Comparison of ENCODE assay signal across 29 mouse cellular contexts in genomic region chr10:127659551-127659950, GRCm38 (mm10). TPM values are rescaled to one million over a fixed set of nuclear protein-coding genes. Genes with fewer than 3 reads are reported as not detected.
DNase-seq lines count a peak whose midpoint lies in the region; ATAC-seq and TF ChIP-seq lines count a peak whose summit lies in the region.
"Had no signal": no experiment of that assay in that cellular context is flagged by ENCODE, and none has a peak within 500 bp of the region (broad histone marks: within the 10 kb centered on the region; RNA-seq: fewer than 3 reads in every experiment).

No protein-coding gene starts in this region.

- ATAC-seq in limb, embryonic 12.5 days (ENCODE audit: insufficient number of reproducible peaks, insufficient read depth, low FRiP score, low TSS enrichment, low read depth): no peak
- no peak for ATAC-seq in erythroblast, adult 5-6 weeks (replicated peaks; ENCODE audit: low FRiP score, poor library complexity, severe bottlenecking)
- ATAC-seq: activated CD4-positive, CD25-positive, alpha-beta regulatory T cell, adult 4 months; CD4-positive, CD25-positive, alpha-beta regulatory T cell, adult 4 months; forebrain, embryonic 15.5 days; hindbrain, postnatal 0 days; inflammation-experienced regulatory T-cells, adult 6 months had no signal

- H3K27me3 ChIP-seq in limb, embryonic 12.5 days: no peaks in the 10 kb centered on the region
- no peaks in the 10 kb centered on the region for H3K27me3 ChIP-seq in myocyte (ENCODE audit: control insufficient read depth, insufficient read depth, insufficient read length)
- H3K27me3 ChIP-seq: embryonic facial prominence, embryonic 13.5 days; heart, embryonic 15.5 days had no signal

- no peak overlapping the region for H3ac ChIP-seq in myocyte (ENCODE audit: control insufficient read depth, insufficient read length)

- no peaks in the 10 kb centered on the region; the same call in 1 of the 2 replicates for H3K4me1 ChIP-seq in embryonic fibroblast, embryonic 13.5 days (ENCODE audit: control insufficient read depth, insufficient read depth, low read length)
- H3K4me1 ChIP-seq in limb, embryonic 12.5 days (replicated peaks): peaks cover 53% of the 10 kb centered on the region

- no peak overlapping the region for H3K4me2 ChIP-seq in limb, embryonic 12.5 days
- H3K4me2 ChIP-seq in myocyte (ENCODE audit: low read depth): no peak overlapping the region
- H3K4me2 ChIP-seq: embryonic facial prominence, embryonic 13.5 days; forebrain, embryonic 12.5 days; forebrain, embryonic 15.5 days; heart, embryonic 12.5 days; heart, embryonic 15.5 days; hindbrain, embryonic 14.5 days had no signal

- no peak for TF ChIP-seq CTCF in embryonic fibroblast, embryonic 13.5 days (IDR thresholded peaks at IDR 0.05; ENCODE audit: borderline replicate concordance, insufficient read depth, low read length)

- H3K36me3 ChIP-seq in limb, embryonic 12.5 days: peaks cover 51% of the 10 kb centered on the region
- H3K36me3 ChIP-seq in myocyte (ENCODE audit: control insufficient read depth, insufficient read depth): peaks cover 20% of the 10 kb centered on the region
- H3K36me3 ChIP-seq: forebrain, embryonic 12.5 days; forebrain, embryonic 15.5 days had no signal

- H3K9me3 ChIP-seq in limb, embryonic 12.5 days: no peaks in the 10 kb centered on the region
- H3K9me3 ChIP-seq: embryonic facial prominence, embryonic 10.5 days; embryonic facial prominence, embryonic 13.5 days; forebrain, embryonic 12.5 days; forebrain, embryonic 15.5 days; heart, embryonic 12.5 days; heart, embryonic 15.5 days had no signal

- peak; percentile 88 for DNase-seq in heart, adult 11 months
- DNase-seq in heart, postnatal 4 days: no peak
- DNase-seq in right cerebral cortex, postnatal 14 days: no peak
- DNase-seq in right cerebral cortex, adult 2 months (ENCODE audit: low spot score in 2 of 2): no peak
- DNase-seq: adrenal gland, adult 8-10 months; adrenal gland, postnatal 25 days; cerebellum, adult 18-20 months; cerebellum, adult 9-11 months; gastrocnemius, postnatal 10 days; gastrocnemius, postnatal 36 days; heart, adult 18-20 months; heart, postnatal 10 days; heart, postnatal 36 days had no signal

- 71% methylated on average over 1 of the region's 1 CpGs for WGBS in limb, embryonic 12.5 days

- H3K79me2 ChIP-seq in myocyte (ENCODE audit: control insufficient read depth, insufficient read depth): peaks cover 16% of the 10 kb centered on the region

- H3K9ac ChIP-seq in limb, embryonic 12.5 days (replicated peaks): peak overlapping the region; percentile 8; the same call in 1 of the 2 replicates
- H3K9ac ChIP-seq: embryonic facial prominence, embryonic 13.5 days; forebrain, embryonic 12.5 days; forebrain, embryonic 15.5 days; heart, embryonic 12.5 days; heart, embryonic 15.5 days; hindbrain, embryonic 14.5 days had no signal

- peak; percentile 42 for TF ChIP-seq POLR2A in embryonic fibroblast, embryonic 13.5 days (IDR thresholded peaks at IDR 0.05; ENCODE audit: low read depth, low read length)
- no peak for TF ChIP-seq POLR2A in myocyte (IDR thresholded peaks at IDR 0.05; ENCODE audit: insufficient read length, low read depth)

- H3K4me3 ChIP-seq in embryonic fibroblast, embryonic 13.5 days (ENCODE audit: insufficient read depth, low read length): no peak overlapping the region
- H3K4me3 ChIP-seq in limb, embryonic 12.5 days (replicated peaks): no peak overlapping the region
- H3K4me3 ChIP-seq in myocyte: no peak overlapping the region
- H3K4me3 ChIP-seq: embryonic facial prominence, embryonic 10.5 days; embryonic facial prominence, embryonic 13.5 days; forebrain, embryonic 12.5 days; forebrain, embryonic 15.5 days; heart, embryonic 12.5 days; heart, embryonic 15.5 days had no signal

- H3K27ac ChIP-seq in embryonic fibroblast, embryonic 13.5 days (ENCODE audit: insufficient read depth, low read length): no peak overlapping the region
- H3K27ac ChIP-seq in limb, embryonic 12.5 days: peak overlapping the region; percentile 7; the same call in 1 of the 2 replicates
- H3K27ac ChIP-seq: embryonic facial prominence, embryonic 10.5 days; forebrain, embryonic 12.5 days; forebrain, embryonic 15.5 days; heart, embryonic 15.5 days; hindbrain, embryonic 14.5 days; hindbrain, postnatal 0 days had no signal

TF ChIP-seq in myocyte, 11 proteins besides CTCF, POLR2A, EP300 and RAD21:
- peak; percentile 89 for TF ChIP-seq POLR2AphosphoS2 (IDR thresholded peaks at IDR 0.05; ENCODE audit: insufficient read length, low read depth)
- no peak for TF ChIP-seq E2F4 (IDR thresholded peaks at IDR 0.05; ENCODE audit: insufficient read depth)
- TF ChIP-seq MYOD1 (IDR thresholded peaks at IDR 0.05; ENCODE audit: control insufficient read depth in 1 of 3, insufficient read length in 2 of 3, low read depth in 2 of 3): peak in 1 of 3 experiments; percentile 10

RNA-seq across cellular contexts. Expression of gene Nemp1, which starts 7.2 kb away (rescaled TPM):
- total RNA-seq in heart, postnatal 4 days (2021): 1 to 10 TPM; 8.9 TPM
- polyA plus RNA-seq in embryonic fibroblast, embryonic 13.5 days (2011; ENCODE audit: insufficient read length, low read depth, missing spikeins): 8.5 and 10.6 TPM in 2 replicates
- polyA plus RNA-seq in limb, embryonic 12.5 days (2016; fragmentation: Nextera tagmentation; extraction: Ambion mirVana): 12.6 and 13.5 TPM in 2 replicates
- polyA plus RNA-seq in myocyte (2012; fragmentation: generic; extraction: Trizol): 5.6 TPM
- 11.0 and 13.2 TPM in 2 replicates for total RNA-seq in erythroblast, adult 5-6 weeks (2015; ENCODE audit: low replicate concordance)
- 12.4 and 14.3 TPM in 2 replicates for total RNA-seq in erythroblast, adult 5-6 weeks (2017; ENCODE audit: low replicate concordance)

RNA-seq across cellular contexts. Expression of gene Nab2, which starts 8.8 kb away (rescaled TPM):
- total RNA-seq in heart, postnatal 4 days (2021): 10 to 100 TPM; 13.5 to 14.9 TPM
- 69.7 and 77.8 TPM in 2 replicates for polyA plus RNA-seq in embryonic fibroblast, embryonic 13.5 days (2011; ENCODE audit: insufficient read length, low read depth, missing spikeins)
- polyA plus RNA-seq in limb, embryonic 12.5 days (2016; fragmentation: Nextera tagmentation; extraction: Ambion mirVana): 15.3 and 19.1 TPM in 2 replicates
- polyA plus RNA-seq in myocyte (2012; fragmentation: generic; extraction: Trizol): 68.7 TPM
- 0.96 TPM in 1 of 2 replicates, not detected in the other for total RNA-seq in erythroblast, adult 5-6 weeks (2015; ENCODE audit: low replicate concordance)
- 0.60 TPM in 1 of 2 replicates, not detected in the other for total RNA-seq in erythroblast, adult 5-6 weeks (2017; ENCODE audit: low replicate concordance)

RNA-seq across cellular contexts. Expression of gene Stat6, which starts 16.8 kb away (rescaled TPM):
- total RNA-seq in heart, postnatal 4 days (2021): 10 to 100 TPM; 41.7 to 42.1 TPM
- polyA plus RNA-seq in embryonic fibroblast, embryonic 13.5 days (2011; ENCODE audit: insufficient read length, low read depth, missing spikeins): 55.1 and 55.8 TPM in 2 replicates
- polyA plus RNA-seq in limb, embryonic 12.5 days (2016; fragmentation: Nextera tagmentation; extraction: Ambion mirVana): 8.7 and 12.1 TPM in 2 replicates
- polyA plus RNA-seq in myocyte (2012; fragmentation: generic; extraction: Trizol): 0.26 TPM
- total RNA-seq in erythroblast, adult 5-6 weeks (2015; ENCODE audit: low replicate concordance): 15.7 and 16.7 TPM in 2 replicates
- total RNA-seq in erythroblast, adult 5-6 weeks (2017; ENCODE audit: low replicate concordance): 15.9 and 27.1 TPM in 2 replicates

RNA-seq across cellular contexts. Expression of gene Lrp1, which starts 38.6 kb away (rescaled TPM):
- total RNA-seq in heart, postnatal 4 days (2021): 10 to 100 TPM; 68.8 to 73.0 TPM
- 387 and 453 TPM in 2 replicates for polyA plus RNA-seq in embryonic fibroblast, embryonic 13.5 days (2011; ENCODE audit: insufficient read length, low read depth, missing spikeins)
- polyA plus RNA-seq in limb, embryonic 12.5 days (2016; fragmentation: Nextera tagmentation; extraction: Ambion mirVana): 87.6 and 94.7 TPM in 2 replicates
- polyA plus RNA-seq in myocyte (2012; fragmentation: generic; extraction: Trizol): 244 TPM
- 11.9 and 14.0 TPM in 2 replicates for total RNA-seq in erythroblast, adult 5-6 weeks (2015; ENCODE audit: low replicate concordance)
- total RNA-seq in erythroblast, adult 5-6 weeks (2017; ENCODE audit: low replicate concordance): 9.7 and 17.0 TPM in 2 replicates

RNA-seq across cellular contexts. Expression of gene Myo1a, which starts 45.4 kb away (rescaled TPM):
- under 1 TPM; 0.10 to 0.36 TPM for total RNA-seq in heart, postnatal 4 days (2021)
- 0.51 TPM in 1 of 2 replicates, not detected in the other for polyA plus RNA-seq in embryonic fibroblast, embryonic 13.5 days (2011; ENCODE audit: insufficient read length, low read depth, missing spikeins)
- polyA plus RNA-seq in limb, embryonic 12.5 days (2016; fragmentation: Nextera tagmentation; extraction: Ambion mirVana): 0.33 and 0.59 TPM in 2 replicates
- 0.35 TPM for polyA plus RNA-seq in myocyte (2012; fragmentation: generic; extraction: Trizol)
- 0.42 TPM in 1 of 2 replicates, not detected in the other for total RNA-seq in erythroblast, adult 5-6 weeks (2015; ENCODE audit: low replicate concordance)
- total RNA-seq in erythroblast, adult 5-6 weeks (2017; ENCODE audit: low replicate concordance): not detected in 2 replicates
- total RNA-seq: common myeloid progenitor, adult 5-6 weeks; heart, postnatal 10 days; heart, postnatal 36 days had no signal
- polyA plus RNA-seq: activated CD4-positive, CD25-positive, alpha-beta regulatory T cell, adult 4 months; CD4-positive, CD25-positive, alpha-beta regulatory T cell, adult 4 months; inflammation-experienced regulatory T-cells, adult 6 months had no signal
